Mouse (Mus musculus) c-Kit-positive CD71-positive TER-119-positive erythroid progenitor cells, embryonic 14.5 days (primary cell): ENCODE data around the gene Trpc2.
A peak's percentile ranks its signal among the peaks of the same experiment; 100 is the strongest.

ENCODE experiments used
- DNase-seq: peaks from one replicate; pipeline ENCODE4 v3.0.0-alpha.2; 2013; ENCODE audit warnings: low spot score

Trpc2 gene

GRCm38 (mm10) chr7:102102696-102103095, 19.8 kb downstream of the Trpc2 start:
- no peak for DNase-seq

DNA sequence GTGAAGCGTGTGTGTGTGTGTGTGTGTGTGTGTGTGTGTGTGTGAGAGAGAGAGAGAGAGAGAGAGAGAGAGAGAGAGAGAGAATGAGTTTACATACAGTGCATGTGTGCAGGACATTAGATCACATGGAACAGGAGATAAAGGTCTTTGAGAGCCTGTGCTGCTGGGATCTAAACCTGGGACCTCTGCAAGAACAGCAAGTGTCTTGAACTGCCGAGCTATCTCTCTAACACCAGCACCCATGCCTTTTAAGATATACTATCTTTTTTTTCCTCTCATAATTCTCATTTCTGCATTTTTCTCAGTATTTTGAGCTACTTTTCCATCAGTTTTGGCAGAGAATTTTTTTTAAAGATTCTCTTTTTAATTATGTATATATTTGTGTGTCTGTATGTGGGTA, 20.6 kb downstream of the Trpc2 start:
- peak; percentile 26 for DNase-seq

DNA sequence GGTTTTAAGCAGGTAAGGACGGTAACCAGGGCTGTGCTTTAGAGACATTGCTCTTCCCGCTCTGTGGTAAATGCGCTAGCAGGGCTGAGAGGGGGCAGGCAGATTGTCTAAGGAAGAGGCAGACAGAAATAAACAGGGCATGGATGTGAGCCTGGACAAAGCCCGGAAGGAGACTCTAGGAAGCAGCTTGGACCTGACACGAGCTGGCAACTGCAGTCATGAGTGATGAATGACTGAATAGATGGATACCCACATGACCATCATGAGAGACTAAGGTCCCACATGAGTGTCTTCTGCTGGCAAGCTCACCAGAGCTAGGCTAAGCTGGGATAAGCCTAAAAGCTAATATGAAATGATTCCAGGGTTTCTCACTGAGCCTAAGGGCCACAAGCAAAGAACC, 21.2 kb downstream of the Trpc2 start:
- DNase-seq = no peak

DNA sequence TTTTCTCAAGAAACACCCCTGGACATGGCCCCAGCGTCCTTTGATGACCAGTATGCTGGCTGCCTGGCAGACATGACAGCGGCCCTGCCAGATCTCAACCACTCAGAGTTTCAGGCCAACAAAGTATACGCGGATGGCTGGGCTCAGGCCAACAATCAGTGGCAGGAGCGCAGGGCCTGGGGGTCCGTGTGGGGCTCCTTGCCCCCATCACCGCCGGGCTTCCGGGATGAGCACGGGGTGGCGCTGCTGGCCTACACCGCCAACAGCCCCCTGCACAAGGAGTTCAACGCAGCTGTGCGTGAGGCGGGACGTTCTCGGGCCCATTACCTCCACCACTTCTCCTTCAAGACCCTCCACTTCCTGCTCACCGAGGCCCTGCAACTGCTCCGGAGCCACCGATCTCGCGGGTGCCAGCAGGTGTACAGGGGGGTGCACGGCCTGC, 23.8 kb downstream of the Trpc2 start:
- DNase-seq = no peak

DNA sequence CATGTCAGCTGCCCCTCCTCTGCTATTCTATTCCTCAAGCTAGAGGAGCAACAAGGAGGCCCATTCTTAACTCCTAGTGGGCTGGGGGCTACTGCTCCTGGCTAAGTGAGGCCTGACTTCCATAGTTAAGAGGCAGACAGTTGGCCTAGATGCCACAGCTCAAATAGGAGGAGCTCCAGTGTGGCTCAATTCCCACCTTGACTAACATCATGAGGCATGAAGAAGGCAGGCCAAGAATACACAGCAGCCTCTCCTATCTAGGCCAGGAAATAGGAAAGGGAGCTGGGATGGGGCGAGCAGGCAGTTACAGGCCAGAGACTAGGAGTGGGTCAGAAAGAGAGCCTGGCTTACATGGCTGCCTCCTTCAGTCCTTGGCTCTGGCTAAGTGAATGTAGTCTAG, 25.3 kb downstream of the Trpc2 start:
- DNase-seq = no peak

GRCm38 (mm10) chr7:102109171-102109570, 26.3 kb downstream of the Trpc2 start, which contains the start of gene Art5:
Gene Art5, minus strand, starts transcription at chr7:102109489.
- DNase-seq = no peak

- DNase-seq = no peak
Measured at GRCm38 (mm10) chr7:102109746-102110145, 26.8 kb downstream of the Trpc2 start.

DNA sequence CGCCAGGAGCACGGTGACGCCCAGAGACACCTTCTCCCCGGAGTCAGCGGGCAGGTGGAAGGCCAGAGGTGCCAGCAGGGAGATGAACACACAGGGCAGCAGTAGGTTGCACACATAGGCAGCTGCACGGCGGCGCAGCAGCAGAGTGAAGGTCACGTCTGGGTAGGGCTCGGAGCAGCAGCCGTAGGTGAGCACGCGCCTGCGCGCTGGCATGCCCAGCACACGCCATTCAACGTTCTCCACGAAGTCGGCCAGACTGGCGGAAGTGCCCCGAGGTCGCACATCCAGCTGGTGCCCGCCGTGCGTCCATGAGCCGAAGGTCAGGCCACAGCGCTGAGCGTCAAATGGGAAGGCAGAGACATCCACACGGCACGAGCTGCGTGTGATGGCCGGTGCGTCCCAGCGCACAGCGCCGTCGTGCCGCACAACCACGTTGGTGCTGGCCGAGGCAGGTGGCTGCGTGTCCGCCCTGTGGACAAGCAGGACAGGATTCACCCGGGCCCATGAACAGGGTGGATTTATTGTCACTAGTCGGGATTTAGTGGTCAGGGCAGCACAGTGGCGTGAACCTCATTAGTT, 30.3 kb downstream of the Trpc2 start:
- DNase-seq = no peak

DNA sequence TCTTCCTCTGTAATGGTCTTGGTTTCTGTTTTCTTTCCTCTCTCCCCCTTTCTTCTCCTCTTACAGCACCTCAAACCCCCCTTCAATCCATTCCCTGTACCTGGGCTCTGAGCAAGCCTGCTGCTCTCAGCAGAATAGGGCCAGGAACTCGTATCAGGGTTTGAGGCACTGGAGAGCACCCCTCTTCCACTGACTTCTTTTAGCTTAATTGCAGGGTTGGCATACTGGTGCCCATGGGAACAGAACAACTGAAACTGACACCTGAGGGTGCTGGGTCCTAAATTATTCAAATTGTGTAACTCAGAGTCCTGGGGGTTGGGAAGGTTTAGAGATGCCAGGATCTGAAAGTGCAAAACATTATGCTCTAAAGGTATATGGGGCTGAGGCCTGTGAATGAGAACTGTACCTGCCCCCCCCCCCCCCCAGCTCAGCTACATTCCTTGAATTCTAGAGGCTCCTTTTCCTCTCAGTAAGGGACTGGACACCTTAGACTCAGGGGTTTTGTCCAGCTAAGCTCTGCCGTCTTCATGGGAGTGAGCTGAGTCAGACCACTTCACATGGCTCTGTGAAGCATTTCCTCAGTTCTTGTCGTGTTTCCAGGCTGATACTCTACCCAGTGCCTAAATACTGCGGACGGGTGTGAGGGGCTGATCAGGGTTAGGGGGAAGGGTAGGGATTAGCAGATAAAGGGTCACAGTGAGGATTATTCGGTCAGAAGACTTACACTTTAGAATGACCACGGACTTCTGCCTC, 33.8 kb downstream of the Trpc2 start, which contains the start of gene Chrna10:
Chrna10 (minus strand) TSS at position 250 of the 753 bp plus-strand sequence.
- DNase-seq = no peak

DNA sequence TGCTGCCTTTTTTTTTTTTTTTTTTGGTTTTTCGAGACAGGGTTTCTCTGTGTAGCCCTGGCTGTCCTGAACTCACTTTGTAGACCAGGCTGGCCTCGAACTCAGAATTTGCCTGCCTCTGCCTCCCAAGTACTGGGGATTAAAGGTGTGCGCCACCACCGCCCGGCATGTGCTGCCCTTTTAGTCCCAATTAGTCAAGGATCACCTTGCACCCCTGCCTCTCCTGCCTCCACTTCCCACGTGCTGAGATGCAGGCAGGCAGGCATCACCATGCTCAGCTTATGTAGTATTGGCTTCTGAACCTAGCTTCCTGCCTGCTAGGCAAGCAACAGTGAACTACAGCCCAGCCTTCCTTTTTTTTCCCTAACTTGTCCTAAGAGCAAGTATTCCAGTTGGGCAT, 34.5 kb downstream of the Trpc2 start:
- no peak for DNase-seq

DNA sequence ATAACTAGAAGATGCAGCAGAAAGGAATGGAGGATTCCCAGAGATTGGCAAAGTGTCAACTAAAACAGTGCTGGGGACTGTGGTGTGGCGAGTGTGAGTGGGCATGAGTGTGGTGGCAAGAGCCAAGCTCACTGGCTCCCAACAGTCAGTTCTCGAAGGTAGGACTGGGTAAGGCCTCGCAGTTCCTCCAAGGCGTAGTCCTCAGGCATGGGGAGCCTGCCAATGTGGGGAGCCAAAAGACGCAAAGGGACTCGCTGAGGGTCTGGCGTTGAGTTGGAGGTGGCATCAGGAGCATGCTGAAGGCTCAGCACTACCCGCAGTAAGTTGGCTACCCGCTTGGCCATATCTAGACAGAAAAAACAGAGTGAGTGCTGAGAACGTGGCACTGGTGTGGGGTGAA, 37.4 kb downstream of the Trpc2 start:
- no peak for DNase-seq

DNA sequence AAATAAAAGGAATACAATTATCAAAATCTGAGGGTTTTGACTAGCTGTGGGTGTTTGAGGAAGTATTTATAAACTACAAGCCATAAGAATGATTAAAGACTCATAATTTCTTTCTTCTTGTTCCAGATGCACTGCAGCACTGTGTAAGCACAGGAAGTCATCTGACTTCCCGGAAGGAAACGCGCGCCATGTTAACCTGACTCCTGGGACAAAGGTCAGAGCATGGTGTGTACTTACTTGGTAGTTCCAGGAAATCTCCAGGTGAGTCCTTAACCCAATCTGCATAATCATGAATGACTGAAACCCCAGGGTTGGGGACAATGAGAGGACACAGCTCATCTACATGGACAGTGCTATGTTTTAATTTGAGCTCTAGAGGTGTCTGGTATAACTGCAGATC, 49.5 kb downstream of the Trpc2 start:
- DNase-seq = no peak

DNA sequence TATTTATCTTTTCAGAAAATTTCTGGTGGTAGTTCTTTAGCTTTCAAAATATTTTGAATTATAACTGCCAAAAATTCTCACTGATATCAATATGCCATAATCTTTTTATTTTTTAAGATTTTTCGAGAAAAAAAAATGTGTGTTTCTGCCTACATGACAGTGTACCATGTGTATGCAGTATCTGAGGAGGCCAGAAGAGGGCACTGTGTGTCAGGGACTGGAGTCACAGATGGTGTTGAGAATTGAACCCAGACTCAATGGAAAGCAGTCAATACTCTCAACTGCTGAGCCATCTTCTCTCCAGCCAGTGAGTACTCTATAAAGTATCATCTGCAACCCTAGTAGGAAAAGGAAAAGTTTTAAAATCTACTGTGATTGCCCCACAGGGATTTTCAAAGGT, 54.5 kb downstream of the Trpc2 start:
- peak; percentile 59 for DNase-seq

- no peak for DNase-seq
Measured at GRCm38 (mm10) chr7:102137898-102138297, 55.0 kb downstream of the Trpc2 start.
